ENCODE assay signal across 14 mouse cellular contexts in genomic region chr6:47565326-47566035, GRCm38 (mm10). TPM values are rescaled to one million over a fixed set of nuclear protein-coding genes. Genes with fewer than 3 reads are reported as not detected.
A peak's percentile ranks its signal among the peaks of the same experiment; 100 is the strongest.
DNase-seq lines count a peak whose midpoint lies in the region; ATAC-seq and TF ChIP-seq lines count a peak whose summit lies in the region.
"Had no signal": no experiment of that assay in that cellular context is flagged by ENCODE, and none has a peak within 500 bp of the region (broad histone marks: within the 10 kb centered on the region; RNA-seq: fewer than 3 reads in every experiment).

No protein-coding gene starts in this region.

- H3K36me3 ChIP-seq in heart, embryonic 15.5 days: peaks cover 43% of the 10 kb centered on the region
- peaks cover 48% of the 10 kb centered on the region for H3K36me3 ChIP-seq in heart, embryonic 12.5 days
- peaks cover 73% of the 10 kb centered on the region for H3K36me3 ChIP-seq in G1E (replicated peaks)
- H3K36me3 ChIP-seq in liver, embryonic 12.5 days: peaks cover 89% of the 10 kb centered on the region
- H3K36me3 ChIP-seq in neural tube, embryonic 15.5 days: peaks cover 30% of the 10 kb centered on the region

- TF ChIP-seq CTCF in G1E (IDR thresholded peaks at IDR 0.05; ENCODE audit: low read depth, low read length): no peak
- TF ChIP-seq CTCF in layer of hippocampus, adult 2 months (conservative IDR thresholded peaks at IDR 0.05): no peak

- 0 out of 2 replicates have a peak, but pooled peaks have one; percentile 58 for ATAC-seq in heart, embryonic 15.5 days (replicated peaks; ENCODE audit: insufficient number of reproducible peaks, insufficient read depth, low FRiP score, low read depth)
- no peak; the same call in 1 of the 2 replicates for ATAC-seq in heart, embryonic 12.5 days (ENCODE audit: insufficient number of reproducible peaks, low FRiP score)
- peak; percentile 89 for ATAC-seq in G1E (ENCODE audit: extremely low read depth, insufficient number of reproducible peaks, low FRiP score, poor library complexity, severe bottlenecking)
- ATAC-seq in liver, embryonic 12.5 days: peak; percentile 88
- ATAC-seq in neural tube, embryonic 15.5 days (ENCODE audit: low FRiP score): no peak

- H3K9me3 ChIP-seq in heart, embryonic 15.5 days (replicated peaks): no peaks in the 10 kb centered on the region
- H3K9me3 ChIP-seq in heart, embryonic 12.5 days (replicated peaks): 0 out of 2 replicates have a peak, but pooled peaks cover 3% of the 10 kb centered on the region
- peaks cover 3% of the 10 kb centered on the region; the same call in 1 of the 2 replicates for H3K9me3 ChIP-seq in G1E (replicated peaks)
- H3K9me3 ChIP-seq in liver, embryonic 12.5 days (replicated peaks): no peaks in the 10 kb centered on the region
- H3K9me3 ChIP-seq in neural tube, embryonic 15.5 days (replicated peaks): no peaks in the 10 kb centered on the region
- H3K9me3 ChIP-seq: stomach, embryonic 15.5 days had no signal

- H3K27ac ChIP-seq in heart, embryonic 15.5 days: peak overlapping the region; percentile 38; the same call in 1 of the 2 replicates
- no peak overlapping the region for H3K27ac ChIP-seq in heart, embryonic 12.5 days (ENCODE audit: poor library complexity, severe bottlenecking)
- H3K27ac ChIP-seq in liver, embryonic 12.5 days: peak overlapping the region; percentile 65; the same call in 1 of the 2 replicates
- H3K27ac ChIP-seq in layer of hippocampus, adult 2 months: no peak overlapping the region
- no peak overlapping the region for H3K27ac ChIP-seq in neural tube, embryonic 15.5 days (replicated peaks)
- H3K27ac ChIP-seq: stomach, embryonic 15.5 days had no signal

- no peak overlapping the region for H3K4me3 ChIP-seq in heart, embryonic 15.5 days
- H3K4me3 ChIP-seq in heart, embryonic 12.5 days: no peak overlapping the region
- no peak overlapping the region for H3K4me3 ChIP-seq in G1E (ENCODE audit: low read depth, low read length)
- no peak overlapping the region for H3K4me3 ChIP-seq in liver, embryonic 12.5 days
- H3K4me3 ChIP-seq in layer of hippocampus, adult 2 months: no peak overlapping the region
- H3K4me3 ChIP-seq in neural tube, embryonic 15.5 days (replicated peaks): no peak overlapping the region
- H3K4me3 ChIP-seq: stomach, embryonic 15.5 days had no signal

- no peak overlapping the region for H3K4me2 ChIP-seq in heart, embryonic 15.5 days
- H3K4me2 ChIP-seq in heart, embryonic 12.5 days: no peak overlapping the region
- peak overlapping the region; percentile 31 for H3K4me2 ChIP-seq in liver, embryonic 12.5 days
- H3K4me2 ChIP-seq in neural tube, embryonic 15.5 days: no peak overlapping the region
- H3K4me2 ChIP-seq: stomach, embryonic 15.5 days had no signal

- H3K4me1 ChIP-seq in heart, embryonic 15.5 days (replicated peaks): peaks cover 10% of the 10 kb centered on the region
- H3K4me1 ChIP-seq in heart, embryonic 12.5 days (replicated peaks): peaks cover 19% of the 10 kb centered on the region
- peaks cover 55% of the 10 kb centered on the region for H3K4me1 ChIP-seq in G1E (ENCODE audit: insufficient read depth, low read depth, low read length)
- peaks cover 63% of the 10 kb centered on the region for H3K4me1 ChIP-seq in liver, embryonic 12.5 days
- H3K4me1 ChIP-seq in neural tube, embryonic 15.5 days: no peaks in the 10 kb centered on the region
- H3K4me1 ChIP-seq: stomach, embryonic 15.5 days had no signal

- no peak overlapping the region for H3K9ac ChIP-seq in heart, embryonic 15.5 days
- no peak overlapping the region for H3K9ac ChIP-seq in heart, embryonic 12.5 days
- H3K9ac ChIP-seq in liver, embryonic 12.5 days: no peak overlapping the region
- H3K9ac ChIP-seq in neural tube, embryonic 15.5 days (replicated peaks): no peak overlapping the region
- H3K9ac ChIP-seq: stomach, embryonic 15.5 days had no signal

- DNase-seq in G1E (ENCODE audit: low spot score): peak; percentile 11
- DNase-seq in brain, adult 2 months (ENCODE audit: low read depth, low spot score): peak; percentile 5
- no peak for DNase-seq in layer of hippocampus, adult 2 months (ENCODE audit: low spot score in 2 of 2)
- DNase-seq: cerebellum, postnatal 36 days; gastrocnemius, postnatal 10 days; heart, postnatal 14 days; kidney, adult 8-10 months; right cerebral cortex, postnatal 4 days had no signal

- H3K27me3 ChIP-seq in heart, embryonic 15.5 days: no peaks in the 10 kb centered on the region
- H3K27me3 ChIP-seq in heart, embryonic 12.5 days (replicated peaks): no peaks in the 10 kb centered on the region
- no peaks in the 10 kb centered on the region for H3K27me3 ChIP-seq in G1E (ENCODE audit: insufficient read depth, low read length)
- no peaks in the 10 kb centered on the region for H3K27me3 ChIP-seq in liver, embryonic 12.5 days (replicated peaks)
- no peaks in the 10 kb centered on the region for H3K27me3 ChIP-seq in neural tube, embryonic 15.5 days (replicated peaks)
- H3K27me3 ChIP-seq: CH12.LX; stomach, embryonic 15.5 days had no signal

- whole genome bisulfite sequencing in heart, embryonic 15.5 days: 29% methylated on average over 1 of the region's 1 CpGs
- 30% methylated on average over 1 of the region's 1 CpGs for WGBS in heart, embryonic 12.5 days
- WGBS in liver, embryonic 12.5 days (ENCODE audit: insufficient replicate concordance): 12% methylated on average over 1 of the region's 1 CpGs
- WGBS in neural tube, embryonic 15.5 days: 82% methylated on average over 1 of the region's 1 CpGs

RNA-seq across cellular contexts. Expression of gene Ezh2, which starts 29.7 kb away (rescaled TPM):
- polyA plus RNA-seq in heart, embryonic 15.5 days (2015; fragmentation: Nextera tagmentation; extraction: Ambion mirVana): 49.7 and 50.8 TPM in 2 replicates
- 69.7 and 70.0 TPM in 2 replicates for polyA plus RNA-seq in heart, embryonic 12.5 days (2016; fragmentation: Nextera tagmentation; extraction: Ambion mirVana)
- total RNA-seq in G1E (2014; fragmentation: Nextera tagmentation) (268 and 285 TPM in 2 replicates), G1E (2017) (81.1 and 97.6 TPM in 2 replicates)
- 47.1 and 56.7 TPM in 2 replicates for polyA plus RNA-seq in G1E (2012)
- polyA plus RNA-seq in liver, embryonic 12.5 days (2016; fragmentation: Nextera tagmentation; extraction: Ambion mirVana): 75.9 and 78.7 TPM in 2 replicates
- 10 to 100 TPM; 16.0 to 17.4 TPM for total RNA-seq in layer of hippocampus, adult 2 months (2021)
- 48.1 and 60.3 TPM in 2 replicates for polyA plus RNA-seq in neural tube, embryonic 15.5 days (2015; fragmentation: Nextera tagmentation; extraction: Ambion mirVana)

Comparison
In these comparisons a context has a peak if more than half of its experiments do, and no peak if none do; other contexts are left out.
1. ATAC-seq: peak in heart, embryonic 15.5 days (single experiment), G1E (single experiment) and liver, embryonic 12.5 days (single experiment); none in heart, embryonic 12.5 days (single experiment) and neural tube, embryonic 15.5 days (single experiment).
2. H3K27ac ChIP-seq: peak in heart, embryonic 15.5 days (single experiment) and liver, embryonic 12.5 days (single experiment); none in heart, embryonic 12.5 days (single experiment), layer of hippocampus, adult 2 months (single experiment) and neural tube, embryonic 15.5 days (single experiment).
3. DNase-seq: peak in G1E (single experiment) and brain, adult 2 months (single experiment); none in layer of hippocampus, adult 2 months (0 of 2).